Mouse (Mus musculus): ENCODE results near the gene Slc9a9. TPM values are rescaled to one million over a fixed set of nuclear protein-coding genes. Genes with fewer than 3 reads are reported as not detected.

Slc9a9 gene
- polyA plus RNA-seq, 1 experiment, result 0.69 TPM

DNA sequence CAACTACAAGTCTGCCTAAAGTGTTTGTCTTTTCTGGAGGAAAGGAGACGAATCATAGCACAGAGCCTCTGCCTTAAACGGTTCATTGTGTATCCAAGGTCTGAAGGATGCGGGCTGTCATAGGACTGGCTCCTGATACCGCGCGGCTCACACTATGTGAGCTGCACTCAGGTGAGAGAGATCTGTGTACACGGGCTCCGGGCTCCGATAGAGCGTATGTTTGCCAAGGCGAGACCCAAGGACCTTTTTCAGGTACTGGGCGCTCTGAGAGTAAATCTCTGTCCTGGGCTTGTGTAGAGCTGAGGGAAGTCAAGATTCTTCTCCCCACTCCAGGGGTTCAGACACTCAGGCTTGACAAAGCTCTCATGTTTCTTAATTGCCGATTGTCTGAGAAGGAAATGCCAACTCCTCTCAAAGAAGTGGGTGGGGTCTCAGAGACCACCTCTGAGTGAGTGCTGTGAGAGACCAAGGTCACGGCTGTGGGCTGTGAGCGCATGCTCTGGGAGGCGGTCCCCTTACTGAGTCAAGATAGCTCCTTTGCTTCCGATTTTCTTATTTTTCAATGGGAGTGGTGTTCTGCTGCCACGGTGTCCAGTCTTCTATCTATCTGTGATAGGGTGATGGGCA lies 10.9 kb downstream of the Slc9a9 start:
- no peak overlapping the region for H3K4me3 ChIP-seq (replicated peaks)
- TF ChIP-seq GATA1 (IDR thresholded peaks at IDR 0.05; ENCODE audit: borderline replicate concordance, low read length) (no peak), FLI1 (IDR thresholded peaks at IDR 0.05; ENCODE audit: low read length) (no peak)
- H3K9me3 ChIP-seq, result no peaks in the 10 kb centered on the region
- peaks cover 19% of the 10 kb centered on the region for H3K36me3 ChIP-seq (replicated peaks; ENCODE audit: low read length)
- H3K4me1 ChIP-seq, result peaks cover 22% of the 10 kb centered on the region
- no peaks in the 10 kb centered on the region for H3K27me3 ChIP-seq (replicated peaks)

DNA sequence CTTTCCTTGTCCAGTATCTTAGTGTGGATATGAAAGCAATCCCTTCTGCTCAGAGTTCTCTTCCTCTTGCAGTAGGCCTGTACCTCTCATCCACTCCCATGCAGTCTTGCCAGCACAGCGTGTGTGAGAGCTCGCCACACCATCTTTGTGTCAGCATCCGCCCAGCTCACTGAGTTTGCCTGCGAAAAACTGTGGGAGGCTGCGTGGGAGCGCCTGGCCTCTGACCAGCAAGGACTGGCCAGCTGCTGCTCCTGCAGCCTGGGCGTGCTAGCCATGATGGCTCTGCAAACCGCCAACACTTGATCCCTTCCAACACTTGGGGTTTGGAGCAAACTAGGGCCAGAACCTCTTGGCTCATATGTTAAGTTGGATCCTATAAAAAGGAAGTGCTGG lies 11.4 kb downstream of the Slc9a9 start:
- Histone ChIP-seq H3K4me3 (replicated peaks) (no peak overlapping the region), H3K9me3 (no peaks in the 10 kb centered on the region), H3K27me3 (replicated peaks) (no peaks in the 10 kb centered on the region), H3K36me3 (replicated peaks; ENCODE audit: low read length) (peaks cover 20% of the 10 kb centered on the region), H3K4me1 (peaks cover 20% of the 10 kb centered on the region)
- TF ChIP-seq GATA1 (IDR thresholded peaks at IDR 0.05; ENCODE audit: borderline replicate concordance, low read length) (no peak), FLI1 (IDR thresholded peaks at IDR 0.05; ENCODE audit: low read length) (no peak)

DNA sequence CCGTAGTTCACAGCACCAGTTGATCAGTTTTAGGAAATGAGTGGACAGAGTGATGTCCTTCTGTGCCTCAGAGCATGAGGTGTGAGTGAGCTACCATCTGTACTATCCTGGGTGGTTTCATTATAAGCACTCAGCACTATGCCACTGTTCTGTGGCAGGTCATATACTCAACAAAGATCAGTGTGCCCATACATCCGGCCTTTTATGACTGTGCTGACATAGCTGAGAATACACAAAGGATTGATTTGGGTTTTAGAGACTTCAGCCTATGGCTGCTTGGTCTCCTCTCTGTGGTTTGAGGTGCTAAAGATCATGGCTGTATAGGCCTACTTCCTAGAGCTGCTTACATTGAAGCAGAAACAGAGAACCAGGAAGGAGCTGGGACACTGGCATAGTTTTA lies 12.6 kb downstream of the Slc9a9 start:
- Histone ChIP-seq H3K4me3 (replicated peaks) (no peak overlapping the region), H3K4me1 (peaks cover 14% of the 10 kb centered on the region), H3K27me3 (replicated peaks) (no peaks in the 10 kb centered on the region), H3K36me3 (replicated peaks; ENCODE audit: low read length) (peaks cover 30% of the 10 kb centered on the region), H3K9me3 (no peaks in the 10 kb centered on the region)
- TF ChIP-seq FLI1 (IDR thresholded peaks at IDR 0.05; ENCODE audit: low read length), result no peak
- no peak for TF ChIP-seq GATA1 (IDR thresholded peaks at IDR 0.05; ENCODE audit: borderline replicate concordance, low read length)

DNA sequence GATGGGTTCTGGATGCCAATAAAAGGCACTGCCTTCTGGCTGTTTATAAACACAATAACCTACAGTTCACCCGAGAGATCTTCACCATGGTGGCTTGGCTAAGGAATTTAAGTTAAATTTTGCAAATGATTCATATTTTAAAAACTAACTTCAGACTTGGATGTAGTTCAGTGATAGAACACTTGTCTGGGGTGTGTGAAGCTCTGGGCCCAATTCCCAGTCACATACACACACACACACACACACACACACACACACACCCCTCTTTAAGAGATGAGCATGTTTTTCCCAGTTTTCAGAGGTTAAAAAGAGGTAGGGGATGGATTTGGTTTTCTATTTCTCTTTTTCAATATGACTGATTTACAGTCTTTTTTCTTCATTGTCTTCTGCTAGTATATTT lies 15.9 kb downstream of the Slc9a9 start:
- H3K4me1 ChIP-seq, result peaks cover 10% of the 10 kb centered on the region
- H3K27me3 ChIP-seq (replicated peaks), result no peaks in the 10 kb centered on the region
- no peaks in the 10 kb centered on the region for H3K9me3 ChIP-seq
- peaks cover 46% of the 10 kb centered on the region for H3K36me3 ChIP-seq (replicated peaks; ENCODE audit: low read length)
- no peak overlapping the region for H3K4me3 ChIP-seq (replicated peaks)
- TF ChIP-seq FLI1 (IDR thresholded peaks at IDR 0.05; ENCODE audit: low read length) (no peak), GATA1 (IDR thresholded peaks at IDR 0.05; ENCODE audit: borderline replicate concordance, low read length) (no peak)

DNA sequence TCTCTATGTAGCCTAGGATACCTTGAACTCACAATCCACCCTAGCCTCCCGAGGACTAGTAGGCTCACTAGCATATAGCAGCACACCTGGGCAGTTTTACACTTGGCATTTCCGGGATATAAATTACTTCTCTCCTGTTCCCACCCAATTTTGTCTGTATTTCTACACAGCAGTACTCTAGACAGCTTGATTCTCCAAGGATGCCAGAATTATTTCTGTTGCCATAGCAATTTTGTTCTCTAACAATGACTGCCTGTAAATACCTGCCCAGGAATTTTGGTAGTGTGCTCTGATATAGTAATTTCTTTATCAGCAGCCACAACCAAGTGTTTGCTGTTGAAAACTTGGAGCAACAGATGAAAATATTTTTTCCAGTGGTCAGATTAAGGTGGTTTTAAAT lies 16.7 kb downstream of the Slc9a9 start:
- H3K27me3 ChIP-seq (replicated peaks), result no peaks in the 10 kb centered on the region
- H3K4me3 ChIP-seq (replicated peaks), result no peak overlapping the region
- peaks cover 12% of the 10 kb centered on the region for H3K4me1 ChIP-seq
- no peak for TF ChIP-seq FLI1 (IDR thresholded peaks at IDR 0.05; ENCODE audit: low read length)
- no peak for TF ChIP-seq GATA1 (IDR thresholded peaks at IDR 0.05; ENCODE audit: borderline replicate concordance, low read length)
- no peaks in the 10 kb centered on the region for H3K9me3 ChIP-seq
- peaks cover 40% of the 10 kb centered on the region for H3K36me3 ChIP-seq (replicated peaks; ENCODE audit: low read length)

DNA sequence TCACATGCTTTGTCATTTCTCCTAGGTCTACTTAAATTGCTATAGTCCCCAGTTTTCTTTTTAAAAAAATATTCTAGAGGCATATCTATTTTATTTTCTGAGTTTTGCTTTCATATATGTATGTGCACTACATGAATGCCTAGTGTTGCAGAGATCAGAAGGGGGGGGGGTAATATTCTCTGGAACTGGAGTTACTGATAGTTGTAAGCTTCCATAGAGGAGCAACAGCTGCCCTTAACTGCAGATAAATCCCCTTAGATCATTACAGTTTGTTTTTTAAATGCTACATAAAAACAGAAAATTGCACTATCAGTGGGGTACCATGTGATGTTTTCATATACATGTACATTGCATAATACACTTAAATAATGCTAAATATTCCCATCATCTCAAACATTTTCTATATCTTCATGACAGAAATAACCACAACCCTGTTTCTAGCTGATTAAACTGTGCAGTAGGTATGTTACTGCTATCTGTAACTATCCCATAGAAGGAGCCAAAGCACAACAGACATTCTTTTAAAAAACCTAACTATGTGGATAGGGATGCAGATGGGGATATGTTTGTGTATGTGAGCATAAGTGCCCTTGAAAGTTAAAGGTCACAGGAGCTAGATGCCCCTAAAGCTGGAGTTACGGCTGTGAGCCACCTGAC lies 17.6 kb downstream of the Slc9a9 start:
- TF ChIP-seq GATA1 (IDR thresholded peaks at IDR 0.05; ENCODE audit: borderline replicate concordance, low read length) (no peak), FLI1 (IDR thresholded peaks at IDR 0.05; ENCODE audit: low read length) (no peak)
- Histone ChIP-seq H3K9me3 (no peaks in the 10 kb centered on the region), H3K36me3 (replicated peaks; ENCODE audit: low read length) (peaks cover 40% of the 10 kb centered on the region), H3K27me3 (replicated peaks) (no peaks in the 10 kb centered on the region), H3K4me3 (replicated peaks) (no peak overlapping the region), H3K4me1 (peaks cover 18% of the 10 kb centered on the region)

DNA sequence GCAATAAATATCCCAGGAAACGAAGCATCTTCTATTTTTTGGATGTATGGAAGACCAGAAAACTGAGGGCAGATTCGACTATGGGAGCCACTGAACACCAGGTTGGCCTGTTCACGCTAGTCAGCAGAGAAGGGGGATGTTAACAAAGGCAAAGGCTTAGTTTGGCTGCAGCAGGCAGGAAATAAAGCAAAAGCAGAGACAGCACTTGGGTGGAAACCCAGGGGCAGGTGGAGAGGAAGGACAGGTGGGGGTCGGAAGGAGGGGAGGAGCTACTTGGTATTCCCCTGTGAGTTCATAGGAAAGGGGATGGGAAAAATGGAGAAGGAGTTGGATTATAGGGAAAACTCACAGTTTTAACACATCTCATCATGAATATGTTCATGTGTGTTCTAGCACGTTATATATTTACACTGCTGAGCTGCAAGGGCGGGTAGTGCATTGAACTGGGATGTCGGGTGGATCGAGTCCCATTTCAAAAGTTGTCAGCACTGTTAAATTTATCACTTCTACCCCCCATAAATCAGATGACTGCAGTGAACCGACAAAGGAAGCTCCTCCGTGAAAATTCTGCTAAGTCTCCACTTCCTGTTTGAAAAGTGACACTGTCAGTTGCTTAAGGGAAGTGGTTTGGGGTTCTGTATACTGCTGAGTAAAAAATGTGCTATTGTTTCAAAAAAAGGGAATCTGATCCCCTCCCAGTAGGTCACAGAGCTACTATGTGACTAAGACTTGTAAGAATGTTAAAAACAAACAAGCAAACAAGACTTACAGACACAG lies 21.8 kb downstream of the Slc9a9 start:
- Histone ChIP-seq H3K36me3 (replicated peaks; ENCODE audit: low read length) (peaks cover 39% of the 10 kb centered on the region), H3K4me3 (replicated peaks) (peak overlapping the region; percentile 86), H3K4me1 (peaks cover 47% of the 10 kb centered on the region), H3K9me3 (no peaks in the 10 kb centered on the region), H3K27me3 (replicated peaks) (no peaks in the 10 kb centered on the region)
- TF ChIP-seq FLI1 (IDR thresholded peaks at IDR 0.05; ENCODE audit: low read length) (no peak), GATA1 (IDR thresholded peaks at IDR 0.05; ENCODE audit: borderline replicate concordance, low read length) (no peak)

DNA sequence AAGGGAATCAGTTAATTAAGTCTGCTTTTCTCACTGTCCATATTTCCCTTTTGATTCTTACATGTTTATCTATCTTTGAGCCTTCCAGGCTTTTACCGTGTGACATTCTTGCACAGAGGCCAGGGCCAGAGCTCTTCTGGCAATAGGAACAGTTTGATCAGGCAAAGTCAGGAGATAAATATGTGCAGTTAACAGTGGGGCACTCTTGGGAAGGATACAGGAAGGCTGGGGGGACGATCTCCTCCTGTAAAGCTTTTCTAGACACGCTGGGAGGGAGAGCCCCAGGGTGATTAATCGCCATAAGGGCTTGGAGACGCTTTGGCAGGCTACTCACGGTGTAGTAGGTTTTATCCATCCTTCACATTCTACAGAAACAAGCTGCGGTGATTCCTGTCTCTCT lies 22.4 kb downstream of the Slc9a9 start:
- peak overlapping the region; percentile 86 for H3K4me3 ChIP-seq (replicated peaks)
- peaks cover 35% of the 10 kb centered on the region for H3K36me3 ChIP-seq (replicated peaks; ENCODE audit: low read length)
- H3K9me3 ChIP-seq, result no peaks in the 10 kb centered on the region
- peaks cover 54% of the 10 kb centered on the region for H3K4me1 ChIP-seq
- no peaks in the 10 kb centered on the region for H3K27me3 ChIP-seq (replicated peaks)
- TF ChIP-seq FLI1 (IDR thresholded peaks at IDR 0.05; ENCODE audit: low read length), result no peak
- no peak for TF ChIP-seq GATA1 (IDR thresholded peaks at IDR 0.05; ENCODE audit: borderline replicate concordance, low read length)

DNA sequence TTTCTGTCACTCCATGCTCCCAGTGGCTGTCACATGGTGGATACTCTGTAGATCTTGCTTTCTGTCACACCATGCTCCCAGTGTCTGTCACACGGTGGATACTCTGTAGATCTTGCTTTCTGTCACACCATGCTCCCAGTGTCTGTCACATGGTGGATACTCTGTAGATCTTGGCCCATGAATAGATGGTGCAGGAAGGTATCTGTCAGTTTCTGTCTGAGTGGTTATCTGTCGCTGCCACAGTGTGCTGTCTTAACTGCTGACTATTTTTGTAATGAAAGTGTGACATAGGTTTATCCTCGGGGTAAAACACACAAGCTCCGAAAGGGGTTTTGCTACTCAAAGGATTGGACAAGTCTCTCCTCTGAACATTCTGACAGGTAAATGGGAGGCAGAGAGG lies 24.5 kb downstream of the Slc9a9 start:
- Histone ChIP-seq H3K27me3 (replicated peaks) (no peaks in the 10 kb centered on the region), H3K4me3 (replicated peaks) (no peak overlapping the region), H3K4me1 (peaks cover 66% of the 10 kb centered on the region), H3K36me3 (replicated peaks; ENCODE audit: low read length) (peaks cover 19% of the 10 kb centered on the region), H3K9me3 (no peaks in the 10 kb centered on the region)
- no peak for TF ChIP-seq FLI1 (IDR thresholded peaks at IDR 0.05; ENCODE audit: low read length)
- TF ChIP-seq GATA1 (IDR thresholded peaks at IDR 0.05; ENCODE audit: borderline replicate concordance, low read length), result no peak

DNA sequence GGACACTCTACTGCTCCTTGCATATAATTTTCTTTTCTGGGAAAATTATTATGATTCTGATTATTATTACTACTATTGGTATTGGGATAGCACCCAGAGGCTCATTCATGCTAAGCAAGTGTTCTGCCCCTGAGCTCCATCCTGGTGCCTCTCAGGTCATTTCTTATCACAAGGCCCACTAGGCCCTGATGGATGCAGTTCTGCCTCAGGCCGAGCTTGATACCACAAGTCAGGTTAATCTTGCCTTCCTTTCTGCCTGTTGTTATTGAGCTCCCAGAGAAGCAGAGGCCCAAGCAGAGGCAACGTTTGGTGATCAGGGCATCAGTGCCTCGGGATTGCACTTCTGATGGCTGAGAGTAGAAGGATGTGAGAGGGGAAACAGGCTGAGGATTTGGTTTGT lies 25.3 kb downstream of the Slc9a9 start:
- no peak overlapping the region for H3K4me3 ChIP-seq (replicated peaks)
- TF ChIP-seq FLI1 (IDR thresholded peaks at IDR 0.05; ENCODE audit: low read length), result no peak
- TF ChIP-seq GATA1 (IDR thresholded peaks at IDR 0.05; ENCODE audit: borderline replicate concordance, low read length), result no peak
- no peaks in the 10 kb centered on the region for H3K9me3 ChIP-seq
- H3K27me3 ChIP-seq (replicated peaks), result no peaks in the 10 kb centered on the region
- H3K4me1 ChIP-seq, result peaks cover 66% of the 10 kb centered on the region
- H3K36me3 ChIP-seq (replicated peaks; ENCODE audit: low read length), result peaks cover 15% of the 10 kb centered on the region

Measured in megakaryocyte, embryonic 14.5 days (primary cell).